Mouse (Mus musculus) forebrain, embryonic 13.5 days (tissue): ENCODE results near the gene Heca. TPM values are rescaled to one million over a fixed set of nuclear protein-coding genes. Genes with fewer than 3 reads are reported as not detected.
"Not testable (repeated sequence)": the region's sequence is repeated elsewhere in the genome, so short reads cannot be mapped to it uniquely, and the experiment has no call there.

Experiments
- ATAC-seq: fragments of 200-750 bp; cut with Nextera tagmentation; 2 replicates; pipeline ENCODE4 v1.8.0; 2017
- H3K27ac ChIP-seq: fragments of 300-500 bp; sonication (generic); 2 replicates; pipeline ENCODE4 v1.5.1; 2015; ENCODE audit warnings: inconsistent platforms, mild to moderate bottlenecking, moderate library complexity
- H3K27me3 ChIP-seq: fragments of 300-500 bp; sonication (generic); 2 replicates; pipeline ENCODE4 v1.6.1; 2015; ENCODE audit warnings: mild to moderate bottlenecking, inconsistent platforms
- H3K36me3 ChIP-seq: fragments of 300-500 bp; sonication (generic); 2 replicates; pipeline ENCODE4 v1.6.1; 2015; ENCODE audit warnings: mild to moderate bottlenecking, inconsistent platforms; ENCODE audit not compliant: poor library complexity, severe bottlenecking
- H3K4me1 ChIP-seq: fragments of 300-500 bp; sonication (generic); 2 replicates; pipeline ENCODE4 v1.6.1; 2015; ENCODE audit warnings: inconsistent platforms
- H3K4me2 ChIP-seq: fragments of 300-500 bp; sonication (generic); 2 replicates; pipeline ENCODE4 v1.6.1; 2015; ENCODE audit warnings: inconsistent platforms, mild to moderate bottlenecking, moderate library complexity
- H3K4me3 ChIP-seq: fragments of 300-500 bp; sonication (generic); 2 replicates; pipeline ENCODE4 v1.5.1; 2015; ENCODE audit warnings: mild to moderate bottlenecking, inconsistent platforms
- H3K9ac ChIP-seq: fragments of 300-500 bp; sonication (generic); 2 replicates; pipeline ENCODE4 v1.6.1; 2015; ENCODE audit warnings: mild to moderate bottlenecking, inconsistent platforms
- H3K9me3 ChIP-seq: fragments of 300-500 bp; sonication (generic); replicated peaks from 2 replicates; pipeline ENCODE4 v1.6.1; 2016; ENCODE audit warnings: inconsistent platforms
- WGBS: fragments of 180-500 bp; shearing (Covaris S2); methylation state at CpG from one replicate; pipeline ENCODE4 v1.1.7; 2015; 5-methylcytosine and 5-hydroxymethylcytosine counted together
- polyA plus RNA-seq: library from polyadenylated mRNA; unstranded; fragments of >200 nt; fragmentation: Nextera tagmentation; extraction: Ambion mirVana; gene quantifications from 2 replicates; pipeline ENCODE4 v1.2.1, GENCODE M21; 2015

The Heca gene
- 4.2 and 5.0 TPM in 2 replicates for polyA plus RNA-seq

- peak within 1 kb of the TSS; percentile 82 for H3K27ac ChIP-seq
- ATAC-seq, result peak; percentile 96
- H3K27me3 ChIP-seq, result no peaks in the 10 kb centered on the region
- 13% methylated on average over 34 of the region's 50 CpGs for WGBS
- H3K9ac ChIP-seq, result peak within 1 kb of the TSS; percentile 89
- H3K36me3 ChIP-seq, result no peaks in the 10 kb centered on the region
- H3K4me1 ChIP-seq, result peaks cover 8% of the 10 kb centered on the region
- no peaks in the 10 kb centered on the region for H3K9me3 ChIP-seq
- H3K4me2 ChIP-seq, result peak within 1 kb of the TSS; percentile 61
- H3K4me3 ChIP-seq, result peak within 1 kb of the TSS; percentile 82
These were observed at the start of gene Heca for GRCm38 (mm10) chr10:17947960-17948730. Heca (minus strand) TSS chr10:17948067.

- Histone ChIP-seq H3K27me3 (no peaks in the 10 kb centered on the region), H3K4me1 (no peaks in the 10 kb centered on the region), H3K4me2 (no peak overlapping the region), H3K36me3 (no peaks in the 10 kb centered on the region), H3K4me3 (no peak overlapping the region), H3K27ac (no peak overlapping the region), H3K9ac (no peak overlapping the region), H3K9me3 (no peaks in the 10 kb centered on the region)
- WGBS, result 84% methylated on average over 4 of the region's 4 CpGs
- no peak for ATAC-seq
These were observed 42.7 kb upstream of the Heca start for GRCm38 (mm10) chr10:17990576-17990975.

GRCm38 (mm10) chr10:17989136-17989535 lies 41.3 kb upstream of the Heca start:
- Histone ChIP-seq H3K4me3 (no peak overlapping the region), H3K36me3 (no peaks in the 10 kb centered on the region), H3K4me2 (no peak overlapping the region), H3K4me1 (no peaks in the 10 kb centered on the region), H3K27me3 (no peaks in the 10 kb centered on the region), H3K9ac (no peak overlapping the region), H3K9me3 (no peaks in the 10 kb centered on the region), H3K27ac (no peak overlapping the region)
- WGBS, result 77% methylated on average over 6 of the region's 6 CpGs
- no peak for ATAC-seq

GRCm38 (mm10) chr10:17987823-17988423 lies 40.1 kb upstream of the Heca start:
- Histone ChIP-seq H3K36me3 (no peaks in the 10 kb centered on the region), H3K4me1 (no peaks in the 10 kb centered on the region), H3K9me3 (no peaks in the 10 kb centered on the region), H3K9ac (no peak overlapping the region), H3K4me2 (no peak overlapping the region), H3K27ac (no peak overlapping the region), H3K27me3 (no peaks in the 10 kb centered on the region), H3K4me3 (no peak overlapping the region)
- 87% methylated on average over 8 of the region's 8 CpGs for WGBS
- ATAC-seq, result no peak

- no peak overlapping the region for H3K4me2 ChIP-seq
- no peaks in the 10 kb centered on the region for H3K9me3 ChIP-seq
- no peak overlapping the region for H3K9ac ChIP-seq
- no peaks in the 10 kb centered on the region for H3K36me3 ChIP-seq
- H3K4me1 ChIP-seq, result no peaks in the 10 kb centered on the region
- no peak overlapping the region for H3K4me3 ChIP-seq
- no peak overlapping the region for H3K27ac ChIP-seq
- WGBS, result 80% methylated on average over 2 of the region's 2 CpGs
- ATAC-seq, result peak; percentile 87
- no peaks in the 10 kb centered on the region for H3K27me3 ChIP-seq
These were observed 35.4 kb upstream of the Heca start for GRCm38 (mm10) chr10:17983313-17983712.

- no peaks in the 10 kb centered on the region for H3K27me3 ChIP-seq
- H3K4me1 ChIP-seq, result no peaks in the 10 kb centered on the region
- H3K4me2 ChIP-seq, result no peak overlapping the region
- no peak overlapping the region for H3K9ac ChIP-seq
- no peaks in the 10 kb centered on the region for H3K36me3 ChIP-seq
- WGBS, result 91% methylated on average over 4 of the region's 4 CpGs
- no peak for ATAC-seq
- H3K9me3 ChIP-seq, result no peaks in the 10 kb centered on the region
- H3K4me3 ChIP-seq, result no peak overlapping the region
- no peak overlapping the region for H3K27ac ChIP-seq
These were observed 18.2 kb upstream of the Heca start for GRCm38 (mm10) chr10:17966090-17966489.

GRCm38 (mm10) chr10:17950761-17951160 lies 2.9 kb upstream of the Heca start:
- H3K4me3 ChIP-seq, result no peak overlapping the region
- no peaks in the 10 kb centered on the region for H3K27me3 ChIP-seq
- 77% methylated on average over 5 of the region's 5 CpGs for WGBS
- no peak overlapping the region for H3K9ac ChIP-seq
- H3K9me3 ChIP-seq, result no peaks in the 10 kb centered on the region
- no peaks in the 10 kb centered on the region for H3K36me3 ChIP-seq
- peaks cover 8% of the 10 kb centered on the region for H3K4me1 ChIP-seq
- no peak overlapping the region for H3K4me2 ChIP-seq
- ATAC-seq, result no peak
- H3K27ac ChIP-seq, result no peak overlapping the region

- H3K27ac ChIP-seq, result peak overlapping the region; percentile 82
- H3K9me3 ChIP-seq, result no peaks in the 10 kb centered on the region
- peak; percentile 61 for ATAC-seq
- peak overlapping the region; percentile 82 for H3K4me3 ChIP-seq
- peaks cover 8% of the 10 kb centered on the region for H3K4me1 ChIP-seq
- H3K36me3 ChIP-seq, result no peaks in the 10 kb centered on the region
- WGBS, result 0% methylated on average over 44 of the region's 110 CpGs
- H3K4me2 ChIP-seq, result peak overlapping the region; percentile 61
- H3K9ac ChIP-seq, result peak overlapping the region; percentile 89
- H3K27me3 ChIP-seq, result no peaks in the 10 kb centered on the region
These were observed 526 bp downstream of the Heca start for GRCm38 (mm10) chr10:17947175-17947906.

- Histone ChIP-seq H3K4me3 (peak overlapping the region; percentile 82), H3K9ac (peak overlapping the region; percentile 89), H3K4me2 (peak overlapping the region; percentile 61), H3K27ac (peak overlapping the region; percentile 82; the same call in 1 of the 2 replicates)
- H3K4me1 ChIP-seq, ATAC-seq, H3K36me3 ChIP-seq, H3K9me3 ChIP-seq, H3K27me3 ChIP-seq: not testable (repeated sequence)
- WGBS, result 2% methylated on average over 2 of the region's 4 CpGs
These were observed 1.1 kb downstream of the Heca start for GRCm38 (mm10) chr10:17946799-17947174.

GRCm38 (mm10) chr10:17946046-17946445 lies 1.8 kb downstream of the Heca start:
- H3K9ac ChIP-seq, result peak overlapping the region; percentile 54

GRCm38 (mm10) chr10:17933622-17934021 lies 14.2 kb downstream of the Heca start:
- Histone ChIP-seq H3K9me3 (no peaks in the 10 kb centered on the region), H3K4me2 (no peak overlapping the region), H3K9ac (no peak overlapping the region), H3K4me3 (no peak overlapping the region), H3K27ac (no peak overlapping the region), H3K27me3 (no peaks in the 10 kb centered on the region), H3K36me3 (peaks cover 3% of the 10 kb centered on the region; the same call in 1 of the 2 replicates), H3K4me1 (peaks cover 21% of the 10 kb centered on the region)
- no peak for ATAC-seq
- 83% methylated on average over 2 of the region's 2 CpGs for WGBS

More at GRCm38 (mm10) chr10:17946046-17946445, 1.8 kb downstream of the Heca start:
- Histone ChIP-seq H3K36me3 (no peaks in the 10 kb centered on the region), H3K27ac (no peak overlapping the region), H3K4me2 (peak overlapping the region; percentile 61), H3K4me3 (peak overlapping the region; percentile 82), H3K9me3 (no peaks in the 10 kb centered on the region), H3K27me3 (no peaks in the 10 kb centered on the region), H3K4me1 (peaks cover 8% of the 10 kb centered on the region)
- 62% methylated on average over 3 of the region's 3 CpGs for WGBS
- ATAC-seq, result no peak

- WGBS, result 65% methylated on average over 3 of the region's 3 CpGs
- H3K4me2 ChIP-seq, result no peak overlapping the region
- no peak for ATAC-seq
- H3K27ac ChIP-seq, result no peak overlapping the region
- peaks cover 3% of the 10 kb centered on the region; the same call in 1 of the 2 replicates for H3K36me3 ChIP-seq
- H3K9ac ChIP-seq, result no peak overlapping the region
- H3K27me3 ChIP-seq, result no peaks in the 10 kb centered on the region
- no peaks in the 10 kb centered on the region for H3K9me3 ChIP-seq
- no peak overlapping the region for H3K4me3 ChIP-seq
- peaks cover 21% of the 10 kb centered on the region for H3K4me1 ChIP-seq
These were observed 15.7 kb downstream of the Heca start for GRCm38 (mm10) chr10:17932131-17932530.
